Mouse (Mus musculus) kidney, adult 8-10 months (tissue): ENCODE data around the gene 2900011O08Rik.

ENCODE experiments used
- DNase-seq, 2 experiments: peaks; one replicate each; pipeline ENCODE4 v3.0.0; 2022

The 2900011O08Rik gene

DNA sequence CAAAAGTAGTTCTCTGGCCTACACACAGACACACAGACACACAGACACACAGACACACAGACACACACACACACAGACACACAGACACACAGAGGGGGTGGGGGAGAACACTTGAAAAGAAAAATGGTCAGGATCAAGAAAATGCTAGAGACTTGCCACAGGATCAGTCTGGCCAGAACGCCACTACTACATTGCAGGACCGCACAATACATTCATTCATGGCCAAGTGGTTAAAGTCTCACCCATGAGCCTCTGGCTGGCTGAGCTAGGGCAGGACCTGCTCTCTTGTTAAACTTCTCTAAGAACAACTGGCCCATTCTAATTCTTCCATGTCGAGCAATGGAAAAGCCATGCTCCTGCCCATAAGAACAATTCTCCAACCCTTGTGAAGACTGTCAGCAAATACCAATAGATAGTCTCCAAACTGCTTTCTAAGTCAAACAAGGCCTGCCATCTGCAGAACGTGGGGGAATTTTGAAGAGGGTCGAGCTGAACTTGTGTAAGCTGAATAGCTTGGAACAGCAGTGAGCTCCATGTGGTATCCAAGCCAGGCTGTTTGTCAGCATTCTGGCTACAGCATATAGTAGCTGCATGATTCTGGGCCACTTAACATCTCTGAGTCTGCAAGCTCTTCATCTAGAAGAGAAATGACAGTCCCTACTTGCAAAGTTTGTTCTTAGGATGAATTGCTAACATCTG is 84.2 kb downstream of the 2900011O08Rik start:
- no peak for DNase-seq

DNA sequence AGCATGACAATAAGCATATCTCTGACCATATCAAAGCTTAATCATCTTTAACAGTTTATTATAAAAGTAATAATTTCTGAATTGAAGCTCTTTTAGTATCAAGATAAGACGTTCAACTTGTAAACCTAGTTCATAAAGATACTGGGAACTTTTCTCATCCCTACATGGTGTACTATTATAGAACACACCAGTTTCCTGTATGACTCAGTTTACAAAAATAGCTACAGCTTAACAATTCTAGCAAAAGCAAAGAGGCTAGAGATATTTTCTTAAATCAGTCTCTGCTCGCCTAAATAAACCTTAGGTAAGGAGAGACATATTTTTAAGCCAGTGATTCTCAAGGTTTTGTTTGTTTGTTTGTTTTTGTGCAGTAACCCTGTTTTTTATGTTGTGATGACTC is 96.5 kb downstream of the 2900011O08Rik start:
- no peak for DNase-seq

DNA sequence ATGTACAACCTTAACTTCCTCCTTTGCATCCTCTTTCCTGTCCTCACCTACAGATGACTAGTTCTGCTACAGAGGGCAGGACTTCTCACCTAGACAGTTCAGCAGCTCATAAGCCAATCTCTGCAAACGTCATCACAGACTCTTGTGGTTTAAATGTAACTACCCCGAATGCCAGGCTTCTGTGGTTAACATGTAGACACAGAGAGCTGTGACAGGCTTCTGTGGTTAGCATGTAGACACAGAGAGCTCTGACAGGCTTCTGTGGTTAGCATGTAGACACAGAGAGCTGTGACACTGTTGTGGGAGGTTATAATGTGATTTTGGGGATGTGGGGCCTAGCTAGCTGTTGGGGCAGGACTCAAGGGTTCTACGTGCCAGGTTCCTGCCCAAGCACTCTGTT is 101.8 kb downstream of the 2900011O08Rik start:
- DNase-seq, result no peak

GRCm38 (mm10) chr16:14089296-14089695 is 102.9 kb downstream of the 2900011O08Rik start:
- no peak for DNase-seq

- no peak for DNase-seq
Observed at GRCm38 (mm10) chr16:14091771-14092170, 105.4 kb downstream of the 2900011O08Rik start.

GRCm38 (mm10) chr16:14105891-14106290 is 119.5 kb downstream of the 2900011O08Rik start:
- no peak for DNase-seq

DNA sequence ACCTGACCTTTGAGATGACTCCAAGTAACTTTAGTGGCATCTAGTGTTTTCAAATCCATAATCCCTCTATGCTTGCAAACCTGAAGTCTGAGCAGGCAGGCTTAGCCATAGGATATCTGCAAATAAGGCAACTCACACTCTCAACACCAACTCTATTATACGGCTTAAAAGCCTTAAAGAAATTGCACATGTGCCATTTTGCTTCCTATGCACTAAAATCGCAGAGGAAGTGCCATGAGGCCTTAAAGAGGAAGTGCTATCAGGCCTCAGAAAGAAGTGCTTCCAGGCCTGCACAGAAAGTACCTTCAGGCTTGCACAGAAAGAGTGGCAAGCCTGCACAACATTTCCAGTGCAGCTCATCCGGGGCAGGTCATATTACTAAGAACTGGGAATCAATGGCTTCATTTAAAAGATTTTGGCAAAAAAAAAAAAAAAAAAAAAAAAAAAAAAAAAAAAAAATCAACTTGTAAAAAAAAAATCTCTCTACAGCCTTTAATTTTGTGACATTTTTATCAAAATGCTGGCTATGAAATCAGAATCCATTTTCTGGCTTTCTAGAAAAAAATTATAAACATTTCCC is 123.3 kb downstream of the 2900011O08Rik start:
- DNase-seq, result no peak

GRCm38 (mm10) chr16:14110922-14111321 is 124.5 kb downstream of the 2900011O08Rik start:
- no peak for DNase-seq

GRCm38 (mm10) chr16:14112133-14112532 is 125.7 kb downstream of the 2900011O08Rik start:
- no peak for DNase-seq

- no peak for DNase-seq
Observed at GRCm38 (mm10) chr16:14112742-14113141, 126.3 kb downstream of the 2900011O08Rik start.

- no peak for DNase-seq
Observed at GRCm38 (mm10) chr16:14117299-14117698, 130.9 kb downstream of the 2900011O08Rik start.

DNA sequence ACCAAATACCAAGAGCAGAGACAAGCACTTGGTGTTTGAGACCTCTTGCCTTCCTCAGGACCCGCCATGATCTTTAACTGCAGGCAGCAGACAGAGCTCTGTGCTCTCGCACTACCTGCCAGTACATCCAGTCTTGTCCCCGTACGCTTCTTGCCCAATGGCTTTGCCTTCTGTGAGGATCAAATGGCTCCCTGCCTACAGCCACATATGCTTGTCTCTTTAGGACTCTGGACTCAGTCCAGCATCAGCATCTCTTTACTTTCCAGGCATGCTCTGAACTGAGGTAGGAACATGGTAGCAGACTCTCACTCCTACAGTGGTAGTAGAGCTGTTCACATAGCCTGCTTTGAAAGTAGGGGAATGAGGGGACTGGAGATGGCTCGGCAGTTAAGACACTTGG is 134.5 kb downstream of the 2900011O08Rik start:
- DNase-seq, result no peak

GRCm38 (mm10) chr16:14121563-14121962 is 135.2 kb downstream of the 2900011O08Rik start:
- no peak for DNase-seq

DNA sequence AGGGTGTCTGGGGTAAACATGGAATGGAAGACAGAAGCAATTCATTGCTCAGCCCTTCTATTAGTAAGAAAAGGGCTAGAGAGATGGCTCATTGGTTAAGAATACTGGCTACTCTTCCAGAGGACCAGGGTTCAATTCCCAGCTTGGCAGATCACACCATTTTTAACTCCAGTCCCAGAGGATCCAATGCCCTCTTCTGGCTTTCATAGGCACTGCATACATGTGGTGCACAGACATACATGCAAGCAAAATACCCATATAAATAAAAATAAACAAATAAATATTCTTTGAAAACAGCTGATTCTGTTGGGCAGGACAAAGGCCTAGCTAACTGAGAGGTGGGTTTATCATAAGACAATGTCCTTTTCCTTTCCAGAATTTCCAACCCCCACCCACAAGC is 136.2 kb downstream of the 2900011O08Rik start:
- DNase-seq, result no peak

DNA sequence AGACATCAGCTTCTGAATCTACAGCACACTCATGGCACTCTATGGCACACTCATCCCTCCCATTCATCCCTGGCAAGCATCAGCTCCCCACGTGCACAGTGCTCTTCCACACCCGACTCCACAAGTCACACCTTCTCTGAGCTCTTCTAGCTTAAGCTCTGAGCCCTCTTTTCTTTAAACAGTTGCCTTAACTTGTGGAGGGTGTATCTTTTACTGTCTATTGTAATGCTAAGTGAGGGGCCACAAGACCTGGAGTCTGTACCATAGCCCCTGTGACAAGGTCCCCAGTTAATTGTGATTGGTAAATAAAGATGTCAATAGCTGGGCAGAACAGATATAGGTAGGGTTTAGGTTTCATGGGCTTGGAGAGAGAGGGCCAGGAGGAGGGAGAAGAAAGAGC is 137.5 kb downstream of the 2900011O08Rik start:
- no peak for DNase-seq

GRCm38 (mm10) chr16:14124709-14125108 is 138.3 kb downstream of the 2900011O08Rik start:
- DNase-seq, result no peak

GRCm38 (mm10) chr16:14125253-14125652 is 138.8 kb downstream of the 2900011O08Rik start:
- no peak for DNase-seq

DNA sequence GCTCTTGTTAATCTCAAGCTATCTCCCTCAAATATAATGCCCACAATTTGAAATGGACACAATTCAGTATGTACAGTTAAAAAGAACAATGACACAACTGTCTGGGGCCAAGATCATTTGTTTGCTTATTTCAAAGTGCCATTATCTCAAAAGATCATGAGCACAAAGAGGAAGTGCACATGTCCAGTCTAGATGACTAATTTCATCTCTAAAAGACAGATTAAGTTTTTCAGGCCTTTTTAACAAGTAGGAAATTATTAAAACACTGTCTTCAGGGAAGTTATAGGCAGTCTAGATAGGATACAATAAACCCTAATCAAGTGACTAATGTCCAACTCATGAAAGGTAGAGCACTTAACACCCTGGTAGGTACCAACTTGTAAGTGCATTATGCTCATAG is 142.6 kb downstream of the 2900011O08Rik start:
- no peak for DNase-seq

DNA sequence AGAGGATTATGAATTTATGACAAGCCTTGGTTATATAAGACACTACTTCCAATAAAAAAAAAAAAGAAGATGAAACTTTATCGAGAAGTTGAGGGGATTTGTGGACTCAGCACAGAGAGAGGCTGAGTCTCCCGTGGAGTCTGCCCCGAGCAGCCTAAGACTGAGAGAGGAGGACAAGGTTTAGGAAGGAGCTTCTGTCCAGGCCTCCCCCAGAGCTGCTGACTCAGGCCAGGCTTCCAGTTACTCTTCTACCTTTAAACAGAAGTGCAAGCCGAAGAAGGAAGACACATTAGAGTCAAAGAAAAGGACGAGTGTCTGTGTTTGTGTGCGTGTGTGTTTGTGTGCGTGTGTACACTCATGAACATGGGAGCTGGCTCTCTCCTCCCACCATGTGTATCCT is 144.4 kb downstream of the 2900011O08Rik start:
- peak; percentile 34 to 41 for DNase-seq

- DNase-seq, result peak; percentile 11
Observed at GRCm38 (mm10) chr16:14131376-14131775, 145.0 kb downstream of the 2900011O08Rik start.

GRCm38 (mm10) chr16:14131838-14132237 is 145.4 kb downstream of the 2900011O08Rik start:
- DNase-seq, result no peak

DNA sequence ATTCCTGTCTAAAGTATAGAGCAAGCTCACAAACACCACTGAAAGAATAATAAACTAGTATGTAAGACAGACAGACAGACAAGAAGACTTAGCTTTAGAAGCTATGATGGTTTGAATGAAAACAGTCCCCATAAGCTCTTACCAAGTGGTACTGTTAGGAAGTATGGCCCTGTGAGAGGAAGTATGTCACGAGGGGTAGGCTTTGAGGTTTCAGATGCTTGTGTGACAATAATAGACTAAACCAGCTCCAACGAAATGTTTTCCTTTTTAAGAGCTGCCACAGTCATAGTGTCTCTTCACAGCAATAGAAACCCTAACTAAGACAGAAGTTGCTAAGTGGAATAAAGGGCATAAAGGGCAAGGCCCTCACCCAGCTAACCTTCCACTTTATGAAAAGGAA is 148.6 kb downstream of the 2900011O08Rik start:
- DNase-seq, result no peak

DNA sequence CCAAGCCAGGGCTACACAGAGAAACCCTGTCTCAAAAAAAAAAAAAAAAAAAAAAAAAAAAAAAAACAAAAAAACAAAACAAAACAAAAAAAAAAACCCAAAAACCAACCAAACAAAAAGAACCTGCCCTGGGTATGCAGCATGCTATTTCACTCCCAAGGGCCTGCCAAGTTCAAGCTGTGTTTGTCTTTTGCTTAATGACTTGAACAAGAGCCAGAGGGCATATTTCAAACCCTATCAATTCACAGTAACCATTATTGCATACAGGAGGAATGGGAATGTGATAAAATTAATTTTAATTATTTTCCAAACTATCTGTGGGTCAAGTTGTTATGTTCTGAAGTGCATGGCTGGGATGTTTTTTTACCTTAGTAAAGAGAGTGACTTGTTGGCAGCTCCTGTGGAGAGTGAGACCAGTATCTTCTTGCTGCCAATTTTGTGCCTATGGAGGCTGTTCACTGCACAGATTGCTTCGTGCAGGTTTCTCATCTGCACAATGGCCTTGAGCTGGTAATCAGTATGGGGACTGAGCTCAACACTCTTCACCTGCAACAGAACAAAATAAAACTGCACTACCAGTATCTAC is 151.7 kb downstream of the 2900011O08Rik start:
- no peak for DNase-seq

- DNase-seq, result no peak
Observed at GRCm38 (mm10) chr16:14139106-14139505, 152.7 kb downstream of the 2900011O08Rik start.
